Mouse (Mus musculus) splenic B cell, adult 2 months (primary cell): ENCODE data around the gene Erv3.

Source experiments
- DNase-seq: peaks from one replicate; pipeline ENCODE4 v3.0.0-alpha.2; 2011; ENCODE audit warnings: low read depth, low spot score
- H3K27me3 ChIP-seq: 2 replicates; pipeline ENCODE4 v1.6.1; 2012; ENCODE audit warnings: mild to moderate bottlenecking, low read length, moderate library complexity, mixed read lengths; ENCODE audit not compliant: control insufficient read depth, poor library complexity, insufficient read depth, severe bottlenecking
- H3K36me3 ChIP-seq: 2 replicates; pipeline ENCODE4 v1.6.1; 2012; ENCODE audit warnings: mild to moderate bottlenecking, low read length, moderate library complexity, mixed read lengths; ENCODE audit not compliant: control insufficient read depth, poor library complexity, insufficient read depth, severe bottlenecking

Gene Erv3

DNA sequence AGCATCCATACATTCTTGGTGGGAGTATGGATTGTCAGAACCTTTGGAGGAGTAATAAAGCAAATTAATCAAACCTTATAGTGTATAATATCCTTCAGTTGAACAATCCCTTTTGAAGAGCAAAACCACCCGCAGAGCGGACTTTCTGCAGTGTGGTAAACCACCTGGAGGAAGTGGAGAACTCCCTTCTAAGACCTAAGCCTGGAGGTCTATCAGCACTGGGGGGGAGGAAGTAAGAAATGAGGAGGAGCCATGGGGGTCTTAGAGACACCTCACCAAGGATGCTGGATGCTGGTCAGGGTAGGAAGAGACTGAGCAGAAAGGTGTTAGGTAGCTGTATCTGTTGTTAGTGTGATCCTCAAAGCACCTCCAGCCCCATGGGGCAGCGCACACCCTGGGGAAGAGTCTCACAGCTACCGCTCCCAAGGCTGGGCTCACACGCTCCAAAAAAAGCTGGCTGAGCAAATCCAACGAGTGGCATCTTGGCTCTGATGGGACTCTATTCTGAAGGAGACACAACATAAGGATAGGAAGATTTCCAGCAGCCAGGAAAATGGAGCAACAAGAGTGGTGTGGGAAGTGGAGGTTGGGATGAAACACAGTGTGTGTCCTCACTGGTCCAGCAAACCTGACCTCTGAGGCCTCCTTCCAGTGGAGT lies 27.1 kb upstream of the Erv3 start:
- no peaks in the 10 kb centered on the region for H3K27me3 ChIP-seq
- H3K36me3 ChIP-seq, result no peaks in the 10 kb centered on the region
- DNase-seq, result no peak

DNA sequence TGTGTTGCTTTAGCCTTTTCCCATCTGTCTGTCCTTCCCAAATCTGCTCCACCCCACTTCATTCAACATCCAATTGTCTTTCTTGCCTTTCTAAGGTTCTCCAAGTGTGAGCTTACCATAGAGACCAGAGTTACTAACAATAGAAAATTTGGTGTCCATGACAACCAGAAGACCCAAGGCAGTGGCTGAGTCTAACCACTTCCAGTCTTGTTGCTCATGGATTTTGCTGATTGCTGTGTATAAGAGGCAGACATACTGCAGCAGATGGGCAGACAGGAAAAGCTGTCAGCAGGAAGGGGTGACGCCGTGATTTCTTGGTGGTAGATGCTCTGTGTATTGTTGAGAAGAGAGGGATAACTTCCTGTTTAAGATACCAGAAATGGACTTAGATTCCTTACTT lies 23.6 kb upstream of the Erv3 start:
- Histone ChIP-seq H3K36me3 (no peaks in the 10 kb centered on the region), H3K27me3 (no peaks in the 10 kb centered on the region)
- DNase-seq, result no peak

DNA sequence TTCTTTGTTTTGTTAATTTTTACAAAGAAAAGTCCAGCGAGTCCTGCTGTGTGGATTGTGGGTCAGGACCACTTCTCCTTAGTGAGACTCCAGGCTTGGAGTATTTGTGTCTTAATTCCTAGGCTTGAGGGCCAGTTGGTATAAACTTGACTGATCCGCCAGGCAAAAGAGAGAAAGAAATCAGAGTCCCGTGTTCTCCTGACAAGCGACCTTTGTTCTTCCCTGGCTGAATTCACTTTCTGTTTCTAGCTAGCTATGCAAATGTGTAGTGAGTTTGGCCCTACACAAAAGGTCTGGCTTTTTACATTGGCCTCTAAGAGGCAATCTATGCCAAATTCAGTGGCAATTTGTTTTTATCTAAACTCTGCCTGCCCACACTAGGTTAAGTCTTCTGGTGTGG lies 22.2 kb upstream of the Erv3 start:
- DNase-seq, result no peak
- H3K27me3 ChIP-seq, result no peaks in the 10 kb centered on the region
- H3K36me3 ChIP-seq, result no peaks in the 10 kb centered on the region

DNA sequence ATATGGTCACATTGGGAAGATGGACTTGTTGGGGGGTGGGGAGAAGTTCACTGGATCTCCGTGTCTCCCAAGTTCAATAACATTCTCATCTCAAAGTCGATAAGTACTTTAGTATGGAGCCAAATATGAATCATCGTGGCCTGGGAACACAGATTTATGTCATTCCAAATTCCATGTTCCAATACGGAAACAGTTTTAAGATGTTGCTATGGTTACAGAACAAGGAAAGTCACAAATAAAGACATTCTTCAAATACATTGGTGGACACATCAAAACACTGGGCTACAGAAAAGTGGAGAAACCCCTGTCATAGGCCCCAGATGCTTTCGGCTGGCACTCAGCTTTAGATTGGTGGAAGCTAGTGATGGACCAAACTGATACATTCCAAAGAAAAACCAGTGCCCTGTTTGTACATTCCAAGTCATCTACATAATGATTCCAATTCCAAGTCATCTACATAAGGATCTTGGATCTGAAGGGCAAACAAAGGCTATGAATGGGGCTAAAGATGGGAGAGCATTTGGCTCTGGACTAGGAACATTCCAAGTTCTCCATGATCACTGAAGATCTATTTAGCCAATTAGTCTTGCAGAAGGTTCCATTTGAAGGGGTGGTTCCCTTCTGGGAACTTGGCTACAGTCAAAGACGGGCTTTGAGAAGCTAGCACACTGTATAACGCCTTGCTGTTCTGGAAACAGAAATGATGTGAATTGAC lies 17.2 kb upstream of the Erv3 start:
- Histone ChIP-seq H3K27me3 (no peaks in the 10 kb centered on the region), H3K36me3 (no peaks in the 10 kb centered on the region)
- DNase-seq, result no peak

DNA sequence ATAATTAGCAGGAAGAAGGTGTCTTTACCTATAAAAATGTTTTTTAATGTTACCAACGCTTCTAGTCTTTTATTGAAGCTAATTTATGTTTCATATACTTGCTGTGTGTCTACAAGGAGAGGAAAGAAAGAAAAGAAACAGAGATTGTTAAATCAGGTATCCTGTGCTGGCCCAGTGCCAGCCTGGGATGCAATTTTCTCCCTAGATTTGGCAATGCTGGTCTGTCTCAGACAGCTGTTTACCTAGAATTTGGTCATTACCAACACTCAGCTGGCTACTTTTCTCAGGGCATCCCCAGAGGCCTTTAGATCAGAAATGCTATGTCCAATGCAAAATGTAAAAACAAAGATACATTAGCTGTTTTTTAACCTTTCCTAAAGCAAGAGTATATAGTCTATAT lies 13.8 kb upstream of the Erv3 start:
- DNase-seq, result no peak
- no peaks in the 10 kb centered on the region for H3K27me3 ChIP-seq
- no peaks in the 10 kb centered on the region for H3K36me3 ChIP-seq

DNA sequence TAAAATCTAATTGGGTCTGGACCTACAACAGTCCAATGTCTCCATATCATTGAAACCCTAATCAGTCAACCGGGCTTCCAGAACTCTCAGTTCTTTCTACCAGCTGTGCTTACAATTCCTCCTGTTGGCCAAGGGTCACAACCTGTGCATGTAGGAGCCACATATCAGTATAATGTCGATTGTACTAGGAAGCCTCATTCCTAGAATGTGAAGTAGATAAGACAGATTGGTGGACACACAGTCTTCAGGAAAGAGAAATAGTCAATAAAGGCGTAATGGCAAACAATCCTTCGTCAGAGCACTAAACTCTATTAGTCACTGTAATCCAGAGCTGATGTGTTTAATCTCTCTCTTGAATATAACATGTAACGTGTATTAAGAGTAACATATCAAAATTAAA lies 9.4 kb upstream of the Erv3 start:
- Histone ChIP-seq H3K27me3 (no peaks in the 10 kb centered on the region), H3K36me3 (no peaks in the 10 kb centered on the region)
- no peak for DNase-seq

DNA sequence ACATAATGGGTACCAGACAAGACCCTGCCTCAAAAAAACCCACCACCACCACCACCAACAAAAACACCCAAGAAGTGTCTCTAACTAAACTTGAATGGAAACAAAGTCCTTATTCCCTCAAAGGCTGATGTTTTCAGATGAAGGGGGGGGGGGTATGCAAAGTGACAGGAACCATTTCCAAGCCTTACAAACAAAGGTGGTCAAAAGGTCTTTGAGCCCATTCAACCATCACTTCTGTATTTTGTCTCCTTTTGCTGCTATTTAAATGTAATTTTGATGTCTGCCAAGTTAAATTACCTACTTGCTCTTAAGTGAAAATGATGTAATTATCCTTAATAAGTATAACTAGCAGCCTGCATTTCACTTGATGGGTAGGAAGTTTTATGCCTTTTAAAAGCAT lies 7.1 kb upstream of the Erv3 start:
- no peaks in the 10 kb centered on the region for H3K36me3 ChIP-seq
- no peak for DNase-seq
- H3K27me3 ChIP-seq, result no peaks in the 10 kb centered on the region

DNA sequence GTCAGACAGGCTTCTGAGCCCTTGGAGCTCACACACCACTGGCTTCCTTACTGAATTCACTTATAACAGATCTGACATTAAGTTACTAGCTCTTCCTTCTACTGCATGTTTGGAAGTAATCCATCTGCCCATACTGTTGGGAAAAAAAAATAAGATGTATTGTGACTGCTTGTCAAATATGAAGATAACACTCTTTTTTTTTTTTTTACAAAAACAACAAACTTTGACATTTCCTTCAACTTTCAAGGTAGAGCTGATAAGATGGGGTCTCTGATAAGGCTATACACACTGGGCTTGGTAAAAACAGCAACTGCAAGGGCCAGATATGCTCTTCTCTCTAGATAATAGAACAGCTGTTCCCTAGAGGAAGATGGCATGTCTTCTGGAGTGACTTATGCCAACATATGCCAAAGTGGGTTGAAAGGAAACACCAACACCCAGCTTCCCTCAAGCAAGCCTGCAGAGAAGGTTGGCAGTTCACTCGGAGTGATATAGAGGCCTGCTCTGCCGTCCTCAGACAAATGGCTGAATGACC lies 4.8 kb upstream of the Erv3 start:
- Histone ChIP-seq H3K36me3 (no peaks in the 10 kb centered on the region), H3K27me3 (no peaks in the 10 kb centered on the region)
- no peak for DNase-seq

DNA sequence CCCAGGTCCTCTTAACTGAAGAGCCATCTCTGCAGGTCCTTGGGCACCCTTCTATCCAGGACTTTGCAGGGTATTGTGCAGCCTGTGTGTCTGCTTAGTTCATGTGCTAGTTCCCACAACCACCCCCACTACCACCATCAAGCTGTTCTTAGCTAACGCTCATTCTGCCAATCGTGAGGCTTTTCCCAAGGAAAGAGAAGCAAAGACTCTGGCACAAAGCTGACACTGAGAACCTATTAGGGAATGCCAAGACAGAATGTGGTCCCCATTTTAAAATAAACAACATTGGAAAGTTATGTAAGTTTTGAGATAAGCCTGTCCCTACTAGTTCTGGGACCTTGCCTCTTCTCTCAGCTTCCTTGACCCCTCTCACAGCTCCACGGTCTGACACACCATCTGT lies 3.9 kb upstream of the Erv3 start:
- Histone ChIP-seq H3K27me3 (no peaks in the 10 kb centered on the region), H3K36me3 (no peaks in the 10 kb centered on the region)
- DNase-seq, result no peak

DNA sequence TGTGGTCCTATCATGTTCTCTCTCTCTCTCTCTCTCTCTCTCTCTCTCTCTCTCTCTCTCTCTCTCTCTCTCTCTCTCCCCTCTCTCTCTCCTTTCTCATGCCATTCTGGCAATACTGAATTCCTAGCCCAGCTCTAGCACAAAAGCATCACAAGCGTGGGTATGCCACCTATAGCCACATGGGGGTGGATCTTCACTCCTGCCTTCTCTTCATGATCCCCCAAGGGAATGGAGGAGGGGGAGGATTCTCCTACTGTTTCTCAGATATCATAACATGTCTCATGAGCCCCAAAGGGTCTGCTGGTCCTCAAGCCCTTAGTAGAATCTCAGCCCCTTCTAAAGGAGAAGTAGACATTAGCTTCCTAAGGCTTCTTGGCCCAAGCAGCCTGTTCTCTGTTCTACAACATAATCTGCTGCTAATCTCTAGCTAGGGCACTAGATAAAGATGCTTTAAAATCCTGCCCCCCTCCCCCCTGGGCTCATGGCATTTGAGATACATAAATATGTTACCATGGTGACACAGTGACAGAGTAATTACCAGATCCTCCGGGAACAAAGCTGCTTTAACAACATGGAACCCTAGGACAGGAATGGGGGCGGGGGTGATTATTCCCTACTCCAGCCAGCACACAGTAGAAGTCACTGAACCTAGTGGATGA lies 3.2 kb upstream of the Erv3 start:
- no peaks in the 10 kb centered on the region for H3K36me3 ChIP-seq
- H3K27me3 ChIP-seq, result no peaks in the 10 kb centered on the region
- DNase-seq, result no peak

DNA sequence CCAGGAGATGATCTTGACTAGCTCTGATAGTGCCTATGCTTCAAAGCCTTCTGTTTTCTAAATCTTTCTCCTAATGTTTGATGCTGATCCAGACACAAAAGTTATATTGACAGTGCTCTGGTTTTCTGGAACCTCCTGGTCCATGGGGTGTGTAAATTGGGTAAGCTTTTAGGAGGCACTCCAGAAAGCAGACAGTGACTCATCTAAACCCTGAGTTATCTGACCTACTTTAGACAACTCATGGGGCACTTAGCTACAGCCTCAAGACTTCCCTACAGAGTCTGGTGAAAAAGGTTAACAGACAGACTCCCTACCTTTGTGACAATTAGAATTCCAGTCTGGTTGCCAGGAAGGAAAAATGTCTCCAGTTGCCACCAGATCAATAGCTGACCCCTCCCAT lies 1.7 kb downstream of the Erv3 start:
- no peak for DNase-seq
- Histone ChIP-seq H3K27me3 (no peaks in the 10 kb centered on the region), H3K36me3 (no peaks in the 10 kb centered on the region)

GRCm38 (mm10) chr2:131853719-131854118 lies 5.8 kb downstream of the Erv3 start:
- no peaks in the 10 kb centered on the region for H3K27me3 ChIP-seq
- DNase-seq, result no peak
- H3K36me3 ChIP-seq, result no peaks in the 10 kb centered on the region

DNA sequence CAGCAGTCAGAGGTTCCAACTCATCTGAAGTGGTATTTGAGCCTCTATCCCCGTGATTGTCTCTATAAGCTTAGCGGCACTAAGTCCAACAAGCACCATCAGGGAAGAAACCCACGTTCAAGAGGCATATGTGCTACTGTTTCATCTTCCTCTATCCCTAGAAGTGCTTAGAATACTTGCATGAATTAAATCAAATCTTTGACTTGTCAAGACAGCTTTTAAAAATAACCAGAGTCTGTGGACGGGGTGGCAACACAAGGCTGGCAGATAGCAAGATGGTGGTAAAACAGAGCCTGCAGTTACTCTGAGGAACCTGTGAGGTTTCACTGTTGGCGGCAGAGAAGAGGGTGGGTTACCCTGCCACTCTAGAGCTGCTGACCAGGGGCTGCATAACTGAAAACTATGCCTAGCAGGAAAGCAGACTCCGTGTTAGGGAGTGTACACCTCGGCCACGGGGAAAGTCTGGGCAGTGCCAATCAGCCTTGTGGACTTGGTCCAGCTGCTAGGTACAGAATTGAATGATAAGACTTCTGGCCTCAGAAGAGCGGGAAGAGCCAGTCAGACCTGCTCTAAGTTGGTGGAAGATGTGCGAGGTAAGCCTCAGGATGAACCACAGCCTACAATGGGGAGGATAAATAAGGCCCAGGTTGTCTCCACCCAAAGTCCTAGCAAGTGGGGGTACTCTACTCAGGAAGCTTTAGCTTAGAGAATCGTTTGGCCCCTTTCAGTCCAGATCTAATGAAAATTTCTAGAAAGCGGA lies 8.0 kb downstream of the Erv3 start:
- DNase-seq, result no peak
- H3K27me3 ChIP-seq, result no peaks in the 10 kb centered on the region
- no peaks in the 10 kb centered on the region for H3K36me3 ChIP-seq

DNA sequence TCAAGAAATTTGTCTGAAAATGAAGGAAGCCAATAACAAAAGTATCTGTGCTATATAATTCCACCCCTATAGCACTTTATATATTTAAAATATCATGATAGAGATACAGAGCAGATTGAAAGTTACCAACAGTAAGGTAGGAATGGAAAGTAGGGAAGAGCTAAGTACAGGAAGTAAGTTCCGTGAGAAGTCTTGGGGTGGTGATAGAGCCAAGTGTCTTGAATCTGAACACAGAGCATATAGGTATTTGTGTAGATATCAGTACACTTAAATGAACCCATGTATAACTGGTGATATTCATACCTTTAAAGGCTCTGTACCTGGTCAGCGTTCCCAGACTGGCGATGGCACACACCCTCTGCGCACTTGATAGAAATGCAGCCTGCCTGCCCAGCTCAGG lies 9.5 kb downstream of the Erv3 start:
- DNase-seq, result no peak
- Histone ChIP-seq H3K27me3 (no peaks in the 10 kb centered on the region), H3K36me3 (no peaks in the 10 kb centered on the region)
